Mouse (Mus musculus) midbrain, embryonic 13.5 days (tissue): Measurements from ENCODE around the gene Ctnna2. TPM values are rescaled to one million over a fixed set of nuclear protein-coding genes. Genes with fewer than 3 reads are reported as not detected.
A peak's percentile ranks its signal among the peaks of the same experiment; 100 is the strongest.

Experiments
- ATAC-seq: fragments of 200-750 bp; cut with Nextera tagmentation; 2 replicates; pipeline ENCODE4 v1.8.0; 2017; ENCODE audit warnings: mild to moderate bottlenecking, moderate TSS enrichment, moderate library complexity
- H3K27ac ChIP-seq: fragments of 300-500 bp; sonication (generic); 2 replicates; pipeline ENCODE4 v1.5.1; 2015; ENCODE audit warnings: inconsistent platforms, mild to moderate bottlenecking, moderate library complexity
- H3K27me3 ChIP-seq: fragments of 300-500 bp; sonication (generic); 2 replicates; pipeline ENCODE4 v1.6.1; 2015; ENCODE audit warnings: mild to moderate bottlenecking, inconsistent platforms
- H3K36me3 ChIP-seq: fragments of 300-500 bp; sonication (generic); 2 replicates; pipeline ENCODE4 v1.6.1; 2015; ENCODE audit warnings: mild to moderate bottlenecking, inconsistent platforms
- H3K4me1 ChIP-seq: fragments of 300-500 bp; sonication (generic); replicated peaks from 2 replicates; pipeline ENCODE4 v1.6.1; 2015; ENCODE audit warnings: inconsistent platforms
- H3K4me2 ChIP-seq: fragments of 300-500 bp; sonication (generic); replicated peaks from 2 replicates; pipeline ENCODE4 v1.6.1; 2015; ENCODE audit warnings: moderate library complexity, mild to moderate bottlenecking, inconsistent platforms
- H3K4me3 ChIP-seq: fragments of 300-500 bp; sonication (generic); replicated peaks from 2 replicates; pipeline ENCODE4 v1.5.1; 2015; ENCODE audit warnings: mild to moderate bottlenecking, inconsistent platforms
- H3K9ac ChIP-seq: fragments of 300-500 bp; sonication (generic); replicated peaks from 2 replicates; pipeline ENCODE4 v1.6.1; 2015; ENCODE audit warnings: mild to moderate bottlenecking, inconsistent platforms
- H3K9me3 ChIP-seq: fragments of 300-500 bp; sonication (generic); 2 replicates; pipeline ENCODE4 v1.6.1; 2016; ENCODE audit warnings: mild to moderate bottlenecking, inconsistent platforms
- WGBS: fragments of 180-500 bp; shearing (Covaris S2); methylation state at CpG from one replicate; pipeline ENCODE4 v1.1.7; 2015; 5-methylcytosine and 5-hydroxymethylcytosine counted together
- polyA plus RNA-seq: library from polyadenylated mRNA; unstranded; fragments of >200 nt; fragmentation: Nextera tagmentation; extraction: Ambion mirVana; gene quantifications from 2 replicates; pipeline ENCODE4 v1.2.1, GENCODE M21; 2015

Gene Ctnna2
- polyA plus RNA-seq = 125 and 137 TPM in 2 replicates

DNA sequence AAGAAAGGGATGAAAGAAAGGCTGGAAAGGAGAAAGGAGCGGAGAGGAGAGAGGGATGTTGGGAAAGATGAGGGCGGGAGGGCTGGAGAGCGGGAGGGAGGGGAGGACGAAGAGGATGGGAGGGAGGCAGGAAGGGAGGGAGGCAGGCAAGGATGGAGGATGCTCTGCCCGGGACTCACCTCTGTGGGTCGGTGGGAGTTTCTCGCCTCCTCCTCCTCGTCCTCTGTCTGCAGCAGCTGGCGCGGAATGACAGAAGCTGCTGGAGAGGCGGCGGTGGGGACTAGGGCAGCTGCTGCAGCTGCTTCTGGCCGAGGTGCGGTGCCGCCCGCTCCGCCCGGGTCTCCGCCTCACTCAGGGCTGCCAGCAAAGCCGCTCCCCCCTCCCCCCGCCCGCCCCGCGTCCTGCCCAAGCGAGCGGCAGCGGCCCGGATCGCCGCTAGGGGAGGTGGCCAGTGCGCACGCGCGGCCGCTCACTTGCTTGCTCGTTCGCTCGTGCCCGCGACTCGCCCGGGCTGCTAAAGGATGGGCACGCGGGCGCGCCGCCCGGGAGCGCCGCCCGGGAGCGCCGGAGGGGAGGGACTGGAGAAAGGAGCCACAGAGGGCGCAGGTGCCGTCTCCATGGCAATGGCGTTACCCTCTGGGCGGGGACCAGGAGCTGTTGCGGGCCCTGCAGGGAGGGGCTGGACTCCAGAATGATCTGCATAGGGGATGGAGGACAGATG is at the start of gene Ctnna2:
Gene Ctnna2, minus strand, starts transcription at position 459 of the 721 bp plus-strand sequence.
- Histone ChIP-seq H3K27ac (peak within 1 kb of the TSS; percentile 97), H3K9ac (peak within 1 kb of the TSS; percentile 82), H3K4me3 (peak within 1 kb of the TSS; percentile 60), H3K36me3 (no peaks in the 10 kb centered on the region), H3K4me1 (peaks cover 43% of the 10 kb centered on the region), H3K4me2 (peak within 1 kb of the TSS; percentile 57), H3K27me3 (no peaks in the 10 kb centered on the region), H3K9me3 (no peaks in the 10 kb centered on the region)
- ATAC-seq = peak; percentile 98
- WGBS = under 1% methylated on average over 52 of the region's 58 CpGs

DNA sequence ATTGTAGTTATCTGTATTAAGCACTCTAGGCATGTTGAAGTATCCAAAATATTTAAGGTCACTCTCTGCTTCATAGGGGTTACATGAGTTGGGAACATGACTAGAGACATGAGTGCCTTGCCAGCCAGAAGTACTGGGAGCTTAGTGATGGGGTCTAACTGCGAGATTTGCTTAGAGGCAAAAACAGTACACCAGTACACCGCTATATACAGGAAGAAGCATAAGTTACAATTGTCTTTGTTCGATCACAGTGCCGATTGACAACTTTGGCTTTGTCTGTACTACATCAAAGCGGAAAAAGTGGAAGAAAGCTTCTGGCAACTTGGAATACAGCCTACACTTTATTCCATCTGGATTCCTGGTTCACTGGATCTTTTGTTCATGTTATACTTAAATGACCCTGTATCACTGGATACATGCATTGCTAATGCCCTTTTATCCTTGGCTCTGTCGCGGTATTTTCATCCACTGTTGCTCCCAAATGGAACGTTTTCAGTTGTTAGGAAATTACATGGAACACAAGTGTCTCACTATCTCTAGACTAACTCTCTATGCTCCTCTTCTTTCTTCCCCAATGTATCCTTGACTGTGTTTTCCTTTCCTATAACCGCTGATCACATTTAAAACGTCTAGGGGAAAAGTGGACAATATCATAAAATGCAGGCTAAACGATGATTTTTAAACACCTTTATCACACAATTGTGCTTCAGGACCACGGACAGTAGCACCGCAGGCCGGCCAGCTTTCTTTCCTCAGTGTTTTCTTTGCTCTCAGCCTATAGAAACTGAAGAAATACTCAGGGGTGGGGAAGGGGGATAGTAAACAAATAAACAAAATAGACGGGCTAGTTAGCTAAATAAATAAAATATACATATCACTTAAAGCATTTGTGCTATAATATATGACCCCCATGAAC is 896 bp upstream of the Ctnna2 start:
- Histone ChIP-seq H3K36me3 (no peaks in the 10 kb centered on the region), H3K27me3 (no peaks in the 10 kb centered on the region), H3K4me2 (peak overlapping the region; percentile 57), H3K9me3 (no peaks in the 10 kb centered on the region), H3K4me3 (peak overlapping the region; percentile 60), H3K4me1 (peaks cover 39% of the 10 kb centered on the region), H3K27ac (peak overlapping the region; percentile 97), H3K9ac (peak overlapping the region; percentile 82)
- ATAC-seq = peak; percentile 27
- 7% methylated on average over 15 of the region's 15 CpGs for WGBS

DNA sequence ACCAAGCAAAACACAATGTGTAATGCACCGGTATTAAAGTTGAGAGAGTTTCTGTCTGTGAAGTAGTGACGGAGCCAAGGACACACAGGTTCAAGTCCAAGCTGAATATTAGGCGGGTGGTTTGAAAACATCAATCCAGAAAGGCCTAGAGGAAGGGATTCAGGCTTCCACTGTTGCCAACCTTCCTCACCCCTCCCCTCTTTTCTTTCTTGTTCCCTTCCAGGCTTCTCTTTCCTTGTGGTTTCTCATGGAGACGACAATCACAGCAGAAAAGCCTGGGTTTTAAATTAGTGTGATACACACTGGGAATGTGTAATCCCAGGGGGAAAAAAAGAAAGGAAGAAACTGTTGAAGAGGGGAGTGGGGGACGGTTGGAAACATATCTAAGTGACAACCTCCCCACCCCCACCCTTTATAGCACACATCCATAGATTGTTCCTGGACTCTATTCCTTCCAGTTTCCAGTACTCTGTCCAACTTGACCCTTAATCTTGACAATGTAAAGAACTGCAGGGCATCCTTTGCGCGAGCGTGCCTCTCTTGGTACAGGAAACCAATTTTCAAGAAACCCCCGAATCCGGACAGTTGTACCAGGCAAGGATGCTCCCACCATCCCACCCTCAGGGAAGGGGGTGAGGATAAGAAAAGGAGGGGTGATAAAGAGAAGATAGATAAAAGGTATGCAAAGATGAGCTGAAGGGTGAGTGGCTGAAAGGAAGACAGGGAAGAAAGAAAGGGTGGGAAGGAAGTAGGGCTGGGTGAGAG is 841 bp downstream of the Ctnna2 start:
- Histone ChIP-seq H3K4me2 (peak overlapping the region; percentile 57), H3K9me3 (no peaks in the 10 kb centered on the region), H3K4me1 (peaks cover 45% of the 10 kb centered on the region), H3K27me3 (no peaks in the 10 kb centered on the region), H3K36me3 (no peaks in the 10 kb centered on the region), H3K9ac (peak overlapping the region; percentile 82), H3K27ac (peak overlapping the region; percentile 97), H3K4me3 (peak overlapping the region; percentile 60)
- peak; percentile 65; the same call in 1 of the 2 replicates for ATAC-seq
- WGBS = 8% methylated on average over 10 of the region's 10 CpGs

DNA sequence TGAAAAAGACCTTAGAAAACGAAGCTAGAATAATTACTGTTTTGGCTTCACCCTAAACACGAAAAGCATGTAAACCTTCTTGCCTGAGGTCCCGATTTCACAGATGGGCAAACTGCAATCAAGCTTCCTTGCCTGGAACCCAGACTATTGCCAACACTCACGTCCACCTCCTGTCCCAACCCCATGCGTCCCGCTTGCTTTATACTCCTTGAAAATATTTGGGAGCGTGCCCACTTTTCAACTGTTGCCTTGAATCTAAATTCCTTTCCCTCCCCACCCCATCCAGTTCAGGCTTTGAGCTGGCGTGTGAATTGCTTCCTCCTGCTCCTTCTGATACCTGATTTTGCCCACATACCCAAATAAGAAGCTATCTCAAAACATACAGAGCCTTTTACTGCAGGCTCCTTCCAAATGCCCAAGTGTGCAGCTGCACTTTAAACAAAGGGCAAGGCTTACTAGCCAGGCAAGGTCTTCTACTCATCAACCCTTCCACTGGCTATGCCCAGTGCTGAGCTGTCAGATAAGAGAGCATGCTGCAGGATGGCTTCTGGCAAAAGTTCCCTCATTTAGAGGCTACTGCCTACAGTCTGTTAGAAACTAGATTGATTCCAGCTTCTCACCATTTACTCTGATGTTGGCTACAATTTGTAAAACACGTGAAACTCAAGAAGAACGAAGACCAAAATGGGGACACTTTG is 8.8 kb downstream of the Ctnna2 start:
- ATAC-seq = peak; percentile 77
- Histone ChIP-seq H3K4me2 (no peak overlapping the region), H3K36me3 (no peaks in the 10 kb centered on the region), H3K27me3 (no peaks in the 10 kb centered on the region), H3K9ac (no peak overlapping the region), H3K27ac (no peak overlapping the region), H3K9me3 (no peaks in the 10 kb centered on the region), H3K4me3 (no peak overlapping the region), H3K4me1 (peaks cover 31% of the 10 kb centered on the region)
- 63% methylated on average over 10 of the region's 10 CpGs for WGBS

DNA sequence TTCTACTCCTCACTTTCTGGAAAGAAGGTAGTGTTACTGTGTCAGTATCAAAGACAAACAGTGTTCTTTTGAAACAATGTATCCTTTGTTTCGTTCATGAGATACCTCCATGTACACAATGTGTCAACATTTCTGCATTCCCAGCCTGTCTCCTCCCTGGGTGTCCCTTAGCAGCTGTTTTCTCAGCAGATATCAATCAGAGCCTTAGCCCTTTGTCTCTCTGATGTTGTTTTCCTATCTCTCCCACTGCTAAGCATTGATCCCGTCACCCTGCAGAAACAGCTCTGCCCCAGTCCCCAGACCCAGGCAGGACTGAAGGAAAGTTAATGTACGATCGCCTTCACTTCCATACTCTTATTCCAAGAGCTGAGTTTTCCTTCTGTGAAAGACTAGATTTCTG is 9.7 kb downstream of the Ctnna2 start:
- Histone ChIP-seq H3K4me3 (no peak overlapping the region), H3K27ac (peak overlapping the region; percentile 51), H3K9me3 (no peaks in the 10 kb centered on the region), H3K27me3 (no peaks in the 10 kb centered on the region), H3K4me1 (peaks cover 26% of the 10 kb centered on the region), H3K36me3 (no peaks in the 10 kb centered on the region), H3K4me2 (peak overlapping the region; percentile 12; the same call in 1 of the 2 replicates), H3K9ac (0 out of 2 replicates have a peak overlapping the region, but pooled peaks have one; percentile 28)
- WGBS = 49% methylated on average over 4 of the region's 4 CpGs
- no peak; the same call in 1 of the 2 replicates for ATAC-seq

DNA sequence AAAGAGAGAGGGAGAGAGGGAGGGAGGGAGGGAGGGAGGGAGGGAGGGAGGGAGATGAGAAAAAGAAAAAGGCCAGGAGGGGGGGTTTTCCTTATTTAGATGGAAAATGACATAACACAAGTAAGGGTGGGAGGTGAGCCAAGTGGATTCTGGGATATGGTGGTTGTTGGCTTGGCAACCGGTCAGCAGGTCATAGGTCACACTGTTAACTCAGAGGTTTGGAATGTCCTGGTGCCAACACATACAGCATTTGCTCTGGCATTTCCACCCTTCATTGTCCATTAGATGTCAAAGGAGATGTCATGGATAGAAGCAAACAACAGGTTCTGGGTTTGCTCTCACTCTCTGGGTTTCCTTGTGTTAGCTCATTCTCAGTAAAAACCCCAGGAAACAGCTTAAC is 17.5 kb downstream of the Ctnna2 start:
- no peaks in the 10 kb centered on the region for H3K9me3 ChIP-seq
- H3K4me1 ChIP-seq = no peaks in the 10 kb centered on the region; the same call in 1 of the 2 replicates
- no peaks in the 10 kb centered on the region for H3K36me3 ChIP-seq
- H3K27ac ChIP-seq = no peak overlapping the region
- WGBS = 74% methylated on average over 1 of the region's 1 CpGs
- no peak overlapping the region for H3K4me3 ChIP-seq
- no peak for ATAC-seq
- no peak overlapping the region for H3K4me2 ChIP-seq
- H3K27me3 ChIP-seq = no peaks in the 10 kb centered on the region
- H3K9ac ChIP-seq = no peak overlapping the region

DNA sequence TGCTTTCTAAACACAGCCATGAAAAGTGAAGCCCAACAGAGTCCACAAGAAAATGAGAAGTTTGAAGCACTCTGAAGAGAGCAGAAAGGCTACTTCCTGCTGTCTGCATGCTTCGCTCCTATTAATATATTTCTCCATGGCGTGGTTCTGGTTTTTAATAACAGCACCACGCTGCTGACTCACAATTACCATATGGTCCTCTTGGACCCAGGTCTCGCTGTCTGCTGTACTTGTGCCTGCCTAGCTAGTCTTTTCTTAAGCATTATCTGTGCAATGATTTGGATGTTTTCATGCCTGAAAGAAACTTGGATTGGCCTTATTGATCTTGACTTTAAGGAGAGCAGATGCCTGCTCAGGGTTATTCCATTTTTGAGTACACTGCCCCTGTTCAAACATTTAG is 28.2 kb downstream of the Ctnna2 start:
- Histone ChIP-seq H3K4me3 (no peak overlapping the region), H3K36me3 (no peaks in the 10 kb centered on the region), H3K4me1 (peaks cover 14% of the 10 kb centered on the region), H3K27ac (no peak overlapping the region), H3K9me3 (no peaks in the 10 kb centered on the region), H3K9ac (no peak overlapping the region), H3K27me3 (no peaks in the 10 kb centered on the region), H3K4me2 (no peak overlapping the region)
- WGBS = 71% methylated on average over 4 of the region's 4 CpGs
- ATAC-seq = no peak

DNA sequence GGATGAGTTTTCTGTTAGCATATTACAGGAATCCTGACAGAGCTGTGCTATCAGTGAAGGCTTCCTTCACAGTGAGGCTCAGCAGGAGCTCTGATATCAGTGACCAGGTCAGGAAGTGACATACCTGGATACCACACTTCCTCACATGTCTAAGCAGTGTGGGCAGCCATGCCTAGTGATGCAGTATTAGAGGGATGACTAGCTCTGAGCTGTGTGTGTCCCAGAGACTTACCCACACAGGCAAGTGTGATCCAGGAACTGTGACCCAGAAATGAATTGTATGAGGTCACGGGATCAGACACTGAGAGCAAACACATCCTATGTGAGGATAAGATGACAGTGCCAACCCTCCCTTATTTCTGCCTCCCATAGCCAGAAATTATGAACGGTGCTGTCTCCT is 28.8 kb downstream of the Ctnna2 start:
- Histone ChIP-seq H3K4me3 (no peak overlapping the region), H3K9ac (no peak overlapping the region), H3K36me3 (no peaks in the 10 kb centered on the region), H3K4me1 (peaks cover 14% of the 10 kb centered on the region), H3K9me3 (no peaks in the 10 kb centered on the region), H3K4me2 (no peak overlapping the region), H3K27ac (no peak overlapping the region), H3K27me3 (no peaks in the 10 kb centered on the region)
- ATAC-seq = peak; percentile 40; the same call in 1 of the 2 replicates
- WGBS = 86% methylated on average over 2 of the region's 2 CpGs

DNA sequence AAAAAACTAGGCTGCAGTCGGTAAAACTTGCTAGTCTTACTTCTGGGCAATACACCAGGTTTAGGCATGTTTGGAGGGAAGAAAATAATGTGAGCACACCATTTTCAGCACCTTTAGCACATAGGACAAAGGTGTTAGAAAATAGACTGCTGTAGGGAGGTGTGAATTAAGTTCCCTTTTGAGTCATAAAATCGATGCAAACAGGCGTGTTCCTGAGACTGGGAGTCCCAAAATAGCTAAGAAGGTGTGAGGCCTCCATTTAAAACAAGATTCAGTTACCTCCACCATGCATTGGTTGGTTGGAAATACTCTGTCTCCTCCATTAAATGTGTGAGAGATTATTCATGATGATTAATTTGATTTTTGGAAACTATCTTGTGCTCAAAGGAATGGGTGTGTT is 50.1 kb downstream of the Ctnna2 start:
- no peaks in the 10 kb centered on the region for H3K9me3 ChIP-seq
- no peak for ATAC-seq
- H3K4me1 ChIP-seq = no peaks in the 10 kb centered on the region

DNA sequence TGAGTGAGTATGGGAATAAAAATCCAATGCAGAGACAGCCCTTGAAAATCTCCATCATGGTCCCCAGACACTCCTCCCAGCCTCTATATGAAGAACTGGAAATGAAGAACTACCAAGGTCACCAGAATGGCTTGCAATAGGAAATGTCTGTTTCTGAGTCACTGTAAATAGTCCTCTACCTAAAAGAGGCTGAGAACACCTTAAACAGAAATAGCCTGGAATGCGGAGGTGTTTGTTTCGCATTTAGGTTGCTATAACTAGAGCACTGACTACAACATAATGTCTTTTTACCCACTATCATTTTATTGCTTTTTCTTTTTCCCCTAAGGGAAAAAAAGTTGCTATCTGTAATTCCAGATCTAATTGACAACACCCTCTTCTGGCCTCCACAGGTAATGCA is 106.3 kb downstream of the Ctnna2 start:
- no peak for ATAC-seq
- WGBS = 98% methylated on average over 2 of the region's 2 CpGs
- H3K4me1 ChIP-seq = no peaks in the 10 kb centered on the region

More for the DNA sequence above, 50.1 kb downstream of the Ctnna2 start:
- Histone ChIP-seq H3K27ac (no peak overlapping the region), H3K9ac (no peak overlapping the region), H3K36me3 (no peaks in the 10 kb centered on the region), H3K4me2 (no peak overlapping the region), H3K27me3 (no peaks in the 10 kb centered on the region), H3K4me3 (no peak overlapping the region)
- 86% methylated on average over 3 of the region's 3 CpGs for WGBS

DNA sequence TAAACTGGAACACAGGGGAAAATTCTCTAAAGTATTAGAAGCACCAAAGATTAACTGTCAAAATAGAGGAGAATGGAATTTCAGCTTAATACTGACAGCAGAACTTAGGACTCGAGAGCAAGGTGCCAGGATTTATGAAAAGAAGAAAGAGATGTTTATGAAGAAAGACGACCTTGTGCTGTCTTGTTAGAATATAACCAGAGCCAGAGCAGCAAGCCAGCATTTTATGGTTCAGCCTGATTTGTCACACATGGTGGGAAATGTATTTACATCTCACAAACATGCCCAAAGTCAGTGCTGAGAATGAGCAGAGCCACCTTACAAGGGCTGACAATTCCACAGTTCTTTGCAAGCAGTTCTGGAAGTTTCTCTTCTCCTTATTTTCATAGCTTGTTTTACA is 110.2 kb downstream of the Ctnna2 start:
- no peaks in the 10 kb centered on the region for H3K4me1 ChIP-seq
- no peak overlapping the region for H3K27ac ChIP-seq
- no peaks in the 10 kb centered on the region for H3K27me3 ChIP-seq
- no peak for ATAC-seq
- no peak overlapping the region for H3K4me2 ChIP-seq
- H3K9me3 ChIP-seq = no peaks in the 10 kb centered on the region
- H3K9ac ChIP-seq = no peak overlapping the region
- H3K4me3 ChIP-seq = no peak overlapping the region
- H3K36me3 ChIP-seq = no peaks in the 10 kb centered on the region
- WGBS = 45% methylated on average over 2 of the region's 2 CpGs

More for the DNA sequence above, 106.3 kb downstream of the Ctnna2 start:
- Histone ChIP-seq H3K9ac (no peak overlapping the region), H3K4me3 (no peak overlapping the region), H3K9me3 (no peaks in the 10 kb centered on the region), H3K36me3 (no peaks in the 10 kb centered on the region), H3K27me3 (no peaks in the 10 kb centered on the region), H3K27ac (no peak overlapping the region), H3K4me2 (no peak overlapping the region)
